Mouse (Mus musculus): ENCODE measurements around the gene Rcl1.

The Rcl1 gene

DNA sequence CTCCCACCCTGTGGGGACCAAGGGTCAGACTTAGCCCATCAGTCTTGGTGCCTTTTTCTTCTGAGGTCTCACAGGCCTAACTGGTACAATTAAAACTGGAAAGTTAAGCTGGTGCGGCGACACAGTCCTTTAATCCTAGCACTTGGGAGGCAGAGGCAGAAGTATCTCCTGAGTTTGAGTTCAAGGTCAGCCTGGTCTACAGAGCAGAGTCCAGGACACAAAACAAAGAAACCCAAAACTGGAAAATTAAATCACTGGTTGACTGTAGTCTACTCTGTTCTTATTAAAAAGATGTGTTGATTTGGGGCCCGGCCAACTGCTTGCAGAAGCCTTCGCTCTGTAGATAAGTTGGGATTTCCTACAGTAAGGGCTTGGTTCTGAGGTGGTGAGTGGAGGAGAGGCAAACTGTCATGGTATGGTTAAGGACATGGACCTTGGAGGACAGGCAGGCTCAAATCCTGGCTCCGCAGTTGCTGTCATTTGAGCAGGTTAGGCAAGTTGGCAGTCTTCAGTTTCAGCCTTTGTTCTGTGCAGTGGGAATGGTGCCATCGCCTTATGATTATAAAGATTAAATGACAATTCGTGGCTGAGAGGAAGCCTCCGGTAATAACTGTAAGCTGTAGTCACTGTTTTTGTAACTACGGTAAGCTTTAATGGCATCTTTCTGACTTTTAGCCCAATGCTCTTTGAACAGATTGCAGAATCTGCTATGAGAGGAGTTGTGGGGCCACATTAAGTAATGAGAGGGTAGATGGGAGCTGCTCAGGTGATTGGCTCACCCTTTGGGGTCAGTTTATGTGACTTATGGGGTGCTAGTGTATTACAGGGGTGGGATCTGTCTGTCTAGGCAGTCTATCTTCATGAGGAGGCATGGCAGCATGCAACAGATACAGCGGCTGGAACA is 12.8 kb downstream of the Rcl1 start:
- 94% methylated on average over 10 of the region's 10 CpGs for WGBS

DNA sequence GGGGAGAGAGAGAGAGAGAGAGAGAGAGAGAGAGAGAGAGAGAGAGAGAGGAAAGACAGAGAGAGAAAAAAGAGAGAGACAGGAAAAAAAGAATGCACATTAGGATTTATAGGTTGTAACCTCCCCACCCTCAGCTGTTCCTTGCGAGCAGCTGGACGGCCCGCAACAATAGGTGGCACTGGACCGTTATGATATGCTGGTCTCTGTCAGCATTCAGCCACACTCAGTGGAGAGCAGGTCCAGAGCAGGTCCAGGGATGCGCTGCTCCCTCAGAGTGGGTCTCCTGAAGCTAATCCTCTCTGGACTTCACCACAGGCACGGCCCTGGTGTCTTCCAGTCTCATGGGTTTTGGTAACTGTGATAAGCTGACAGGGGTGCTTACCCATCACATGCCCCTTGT is 15.6 kb downstream of the Rcl1 start:
- WGBS = 94% methylated on average over 6 of the region's 6 CpGs

DNA sequence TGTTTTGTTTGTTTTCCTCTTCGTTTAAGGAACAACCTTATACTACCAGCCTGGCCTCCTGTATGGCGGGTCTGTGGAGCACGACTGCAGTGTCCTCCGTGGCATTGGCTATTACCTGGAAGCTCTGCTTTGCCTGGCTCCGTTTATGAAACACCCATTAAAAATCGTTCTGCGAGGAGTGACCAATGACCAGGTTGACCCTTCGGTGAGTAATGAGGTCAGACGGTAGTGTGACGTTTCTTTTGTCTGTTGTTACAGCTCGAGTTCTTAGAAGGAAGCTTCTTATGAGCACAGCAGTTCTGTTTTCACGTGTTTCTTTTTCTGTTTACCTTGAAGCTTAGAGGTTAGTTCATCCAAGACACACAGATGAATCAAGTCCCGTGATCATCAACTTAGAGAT is 17.0 kb downstream of the Rcl1 start:
- WGBS = 91% methylated on average over 13 of the region's 13 CpGs

DNA sequence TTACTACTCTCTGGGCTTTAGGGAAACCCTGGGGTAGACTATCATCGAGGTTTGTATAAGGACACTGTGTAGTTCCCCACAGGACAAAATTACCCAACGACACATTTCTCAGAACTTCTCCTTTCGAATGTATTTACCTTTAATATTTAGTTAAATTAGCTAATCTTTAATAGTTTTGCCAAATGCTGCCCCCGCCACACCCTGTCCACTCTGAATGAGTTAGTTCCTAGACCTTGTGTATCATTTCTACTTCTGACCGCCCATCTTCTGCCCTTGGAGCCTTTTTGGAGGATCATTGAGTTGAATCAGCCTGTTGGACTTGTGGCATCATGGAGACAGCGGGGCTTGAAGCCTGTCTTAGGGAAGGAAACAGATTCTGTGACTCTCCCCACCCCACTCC is 19.1 kb downstream of the Rcl1 start:
- WGBS = 95% methylated on average over 6 of the region's 6 CpGs

DNA sequence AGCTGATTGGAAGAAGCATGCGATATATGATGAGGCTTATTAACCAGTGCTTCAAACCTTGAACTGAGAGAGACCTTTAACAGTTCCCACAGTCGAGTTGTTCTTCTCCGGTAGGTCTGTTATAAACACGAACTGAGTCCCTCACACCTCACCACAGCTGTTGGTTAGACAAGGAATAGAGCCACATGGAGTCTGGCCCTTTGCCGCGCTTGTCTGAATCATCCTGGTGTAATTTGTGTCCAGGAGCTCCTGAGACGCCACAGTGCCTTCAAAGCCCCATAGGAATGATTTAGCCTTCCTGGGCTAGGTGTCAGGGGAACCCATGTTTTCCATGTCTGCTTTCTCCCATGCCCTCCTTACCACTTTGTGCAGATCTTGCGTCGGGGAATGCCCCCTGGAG is 20.2 kb downstream of the Rcl1 start:
- WGBS = 89% methylated on average over 9 of the region's 9 CpGs

DNA sequence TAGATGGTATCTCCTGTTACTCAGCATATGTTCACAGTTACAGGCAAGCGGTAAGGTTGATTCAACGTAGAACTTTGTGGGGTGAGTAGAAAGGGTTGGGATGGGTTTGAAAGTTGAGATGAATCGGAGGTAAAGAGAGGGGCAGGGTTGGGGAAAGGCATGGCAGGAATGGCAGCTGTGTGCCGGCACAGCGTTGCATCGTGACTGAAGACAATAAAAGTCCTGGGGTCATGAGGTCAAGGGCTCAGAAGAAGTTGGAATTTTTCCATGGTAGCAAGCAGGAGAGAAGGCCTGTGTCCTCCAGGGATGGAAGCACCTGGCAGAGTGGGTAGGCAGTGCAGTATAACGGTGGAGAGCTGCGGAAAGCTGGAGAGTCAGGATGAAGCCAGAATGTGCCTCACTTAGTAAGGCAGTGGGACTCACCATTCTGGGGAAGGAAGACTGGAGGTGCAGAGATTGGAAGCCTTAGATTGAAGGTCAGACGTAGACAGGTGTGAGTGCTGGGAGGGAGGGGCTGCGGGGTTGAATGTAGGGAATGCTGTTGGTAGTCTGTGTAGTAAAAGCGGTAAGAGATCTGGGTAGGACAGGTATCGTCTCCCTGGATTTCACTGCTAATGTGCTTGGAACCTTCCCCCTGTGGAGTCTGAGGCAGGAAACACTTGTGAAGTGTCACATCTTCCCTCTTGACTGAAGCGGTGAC is 23.9 kb downstream of the Rcl1 start:
- 96% methylated on average over 13 of the region's 13 CpGs for WGBS

DNA sequence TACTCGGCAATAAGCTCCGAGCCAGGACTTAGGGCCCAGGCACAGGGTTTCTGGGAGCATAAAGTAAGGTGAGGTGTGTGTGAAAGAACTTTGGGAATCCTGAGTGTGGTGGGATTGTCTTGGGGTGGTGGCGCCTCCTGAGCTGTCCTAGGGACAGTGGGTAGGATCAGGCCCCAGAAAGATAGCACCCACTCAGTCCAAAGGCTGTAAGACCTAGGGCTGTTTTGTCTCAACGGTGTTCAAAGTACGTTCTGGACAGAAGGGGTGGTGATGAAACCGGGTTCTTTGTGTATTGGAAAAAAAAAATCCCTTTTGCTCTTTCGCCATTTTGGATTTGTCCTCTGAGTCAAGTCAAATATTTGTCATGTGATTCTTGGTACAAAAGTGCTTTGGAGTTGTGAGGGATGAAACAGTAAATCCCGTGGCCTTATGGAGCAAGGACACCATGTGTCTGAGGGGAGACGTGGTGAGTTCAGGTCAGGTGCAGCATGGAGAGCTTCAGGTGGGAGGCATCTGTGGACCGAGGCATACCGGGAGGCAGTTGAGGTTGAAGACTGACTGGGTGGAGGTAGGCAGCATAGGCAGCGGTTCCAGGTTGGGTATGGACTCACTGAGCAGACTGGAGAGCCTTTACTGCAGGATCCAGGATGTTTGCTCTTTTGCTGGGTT is 25.3 kb downstream of the Rcl1 start:
- 96% methylated on average over 12 of the region's 12 CpGs for WGBS

DNA sequence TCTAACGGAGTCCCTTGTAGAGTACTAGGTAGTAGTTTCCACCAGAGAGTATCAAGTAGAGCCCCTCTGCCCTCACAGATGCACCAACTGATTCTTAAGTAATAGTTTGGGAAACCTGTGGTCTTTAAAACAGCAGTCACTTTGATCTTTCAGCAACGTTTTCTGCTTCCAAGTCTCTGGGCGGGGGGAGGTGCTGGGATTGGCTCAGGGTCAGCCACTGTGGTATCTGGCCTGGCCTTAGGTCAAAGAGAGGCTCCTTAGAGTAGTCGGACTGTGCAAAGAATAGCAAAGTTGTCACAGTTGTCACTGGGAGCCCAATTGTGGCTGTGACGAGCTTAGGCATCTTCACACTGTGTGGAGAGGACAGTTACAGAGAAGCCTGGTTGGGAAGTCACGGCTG is 26.2 kb downstream of the Rcl1 start:
- WGBS = 80% methylated on average over 6 of the region's 6 CpGs

DNA sequence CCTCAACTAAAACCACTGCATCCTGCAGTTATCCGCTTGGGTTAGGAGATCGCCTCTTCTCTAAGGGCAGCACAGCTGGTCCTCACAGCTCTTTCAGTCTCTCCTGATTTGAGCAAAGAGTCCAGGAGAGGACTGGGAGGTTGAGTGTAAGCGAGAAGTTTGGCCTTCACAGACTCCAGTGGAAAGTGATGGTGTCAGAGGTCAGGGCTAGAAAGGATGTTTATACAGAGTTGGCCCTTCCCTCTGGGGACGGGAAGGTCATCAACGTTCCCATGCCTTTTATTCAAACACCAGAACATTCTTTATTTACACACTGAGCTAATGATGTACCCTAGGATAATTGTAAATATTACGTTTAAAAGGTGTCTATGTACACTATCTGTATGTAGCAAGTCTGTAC is 27.0 kb downstream of the Rcl1 start:
- WGBS = 83% methylated on average over 6 of the region's 6 CpGs

DNA sequence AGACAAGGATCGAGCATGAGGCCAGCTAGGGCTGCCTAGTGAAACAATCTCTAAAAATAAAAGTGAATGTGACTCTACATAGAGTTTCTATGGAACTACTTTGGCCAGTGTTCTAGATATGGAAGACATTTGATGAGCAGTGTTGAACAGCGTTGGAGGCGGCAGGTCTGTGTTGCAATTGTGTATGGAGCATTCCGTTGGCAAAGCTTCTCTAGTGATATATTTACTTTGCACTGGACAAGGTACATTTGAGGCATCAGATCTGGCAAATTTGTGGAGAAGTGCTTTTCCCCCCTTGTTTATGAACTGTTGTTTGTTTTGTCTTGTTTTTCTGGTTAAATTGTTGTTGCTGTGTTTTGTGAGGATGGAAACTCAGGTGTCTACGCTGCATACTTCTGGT is 28.4 kb downstream of the Rcl1 start:
- 91% methylated on average over 5 of the region's 5 CpGs for WGBS

DNA sequence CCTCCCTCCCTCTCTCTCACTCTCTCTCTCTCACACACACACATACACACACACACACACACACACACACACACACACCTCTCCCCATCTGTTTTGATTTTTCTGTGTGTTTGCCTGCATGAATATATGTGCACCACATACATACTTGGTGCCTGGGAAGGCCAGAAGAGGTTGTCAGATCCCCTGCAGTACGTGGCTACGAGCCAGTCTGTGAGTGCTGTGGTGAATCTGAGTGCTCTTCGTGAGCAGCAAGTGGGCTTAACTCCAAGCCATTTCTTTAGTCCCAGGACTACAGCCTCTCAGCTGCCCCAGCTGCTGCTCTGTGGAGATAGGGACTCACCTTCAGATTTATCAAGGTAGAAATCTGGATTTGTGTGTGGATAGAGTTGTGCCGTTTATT is 30.0 kb downstream of the Rcl1 start:
- 69% methylated on average over 4 of the region's 4 CpGs for WGBS

DNA sequence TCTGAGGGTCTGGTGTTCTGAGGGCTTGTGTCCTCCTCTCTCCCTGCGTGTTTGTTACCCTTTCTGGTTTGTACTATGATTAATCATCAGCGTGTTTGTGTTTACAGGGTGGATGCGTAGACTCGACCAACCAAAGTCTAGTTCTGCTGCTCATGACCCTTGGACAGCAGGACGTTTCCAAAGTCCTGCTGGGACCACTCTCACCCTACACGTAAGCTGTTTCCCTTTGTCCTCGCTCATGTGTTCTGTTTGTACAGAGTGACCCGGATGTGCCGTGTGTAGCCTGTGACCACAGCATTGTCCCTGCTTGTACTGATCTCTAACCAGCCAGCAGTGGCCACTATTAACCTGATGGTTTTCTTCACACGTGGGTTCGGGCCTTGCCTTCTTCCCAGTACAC is 33.1 kb downstream of the Rcl1 start:
- 85% methylated on average over 11 of the region's 11 CpGs for WGBS

DNA sequence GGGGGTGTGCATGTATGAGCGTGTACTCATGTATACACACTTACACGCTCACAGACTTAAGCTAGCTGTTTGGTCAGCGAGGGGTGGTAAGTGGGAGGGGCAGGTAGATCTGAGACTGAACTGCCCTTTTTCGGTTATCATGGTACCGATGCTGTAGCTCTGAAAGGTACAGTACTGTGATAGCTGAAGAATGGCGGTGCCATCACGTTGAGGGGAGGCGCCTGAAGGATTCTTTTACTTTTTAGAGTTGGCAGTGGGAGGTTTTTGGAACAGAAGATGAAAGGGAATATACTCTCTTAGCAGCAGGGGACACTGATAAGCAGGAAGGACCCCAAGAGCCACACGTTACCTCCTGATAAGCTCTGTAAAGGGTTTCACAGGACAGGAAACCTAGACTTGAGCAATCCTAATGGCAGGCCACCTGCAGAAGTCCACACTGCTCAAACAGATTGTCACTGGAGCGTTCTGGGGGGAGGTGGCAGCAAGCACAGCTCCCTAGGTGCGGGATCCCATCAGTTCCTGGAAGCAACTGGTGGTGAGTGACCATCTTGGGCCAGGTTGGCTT is 34.1 kb downstream of the Rcl1 start:
- WGBS = 94% methylated on average over 11 of the region's 11 CpGs

DNA sequence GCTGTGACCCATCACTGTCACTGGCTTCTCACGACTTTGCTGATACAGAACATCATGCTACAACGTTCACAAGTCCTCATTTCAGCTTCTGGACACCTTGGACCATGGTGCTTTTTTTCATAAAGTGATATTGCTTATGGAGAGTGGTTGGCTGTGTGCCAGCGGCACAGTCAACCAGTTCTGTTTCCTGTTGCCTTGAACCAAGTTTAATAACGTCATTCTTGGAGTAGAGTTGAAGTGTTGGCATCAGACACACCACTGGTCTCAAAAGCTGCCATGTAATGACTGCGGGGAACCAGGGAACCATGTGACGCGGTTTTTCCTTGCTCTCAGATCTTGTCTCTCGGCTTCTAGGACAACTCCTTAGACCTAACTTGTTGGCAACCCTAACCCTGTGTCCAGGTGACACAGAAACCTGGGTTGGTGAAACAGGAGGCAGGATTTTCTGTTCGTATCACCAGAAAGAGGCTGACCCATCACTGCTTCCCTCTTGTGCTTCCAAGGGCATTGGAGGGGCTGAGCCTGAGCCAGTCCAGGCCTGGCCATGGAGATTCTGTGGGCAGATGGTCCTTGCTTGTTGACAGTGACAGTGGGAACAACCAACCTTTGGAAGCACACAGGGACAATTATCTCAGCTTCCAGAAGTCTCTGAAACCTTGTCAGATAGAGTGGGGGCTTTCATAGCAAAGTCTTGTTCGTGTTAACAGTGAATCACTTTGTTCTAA is 37.5 kb downstream of the Rcl1 start:
- 85% methylated on average over 10 of the region's 10 CpGs for WGBS

DNA sequence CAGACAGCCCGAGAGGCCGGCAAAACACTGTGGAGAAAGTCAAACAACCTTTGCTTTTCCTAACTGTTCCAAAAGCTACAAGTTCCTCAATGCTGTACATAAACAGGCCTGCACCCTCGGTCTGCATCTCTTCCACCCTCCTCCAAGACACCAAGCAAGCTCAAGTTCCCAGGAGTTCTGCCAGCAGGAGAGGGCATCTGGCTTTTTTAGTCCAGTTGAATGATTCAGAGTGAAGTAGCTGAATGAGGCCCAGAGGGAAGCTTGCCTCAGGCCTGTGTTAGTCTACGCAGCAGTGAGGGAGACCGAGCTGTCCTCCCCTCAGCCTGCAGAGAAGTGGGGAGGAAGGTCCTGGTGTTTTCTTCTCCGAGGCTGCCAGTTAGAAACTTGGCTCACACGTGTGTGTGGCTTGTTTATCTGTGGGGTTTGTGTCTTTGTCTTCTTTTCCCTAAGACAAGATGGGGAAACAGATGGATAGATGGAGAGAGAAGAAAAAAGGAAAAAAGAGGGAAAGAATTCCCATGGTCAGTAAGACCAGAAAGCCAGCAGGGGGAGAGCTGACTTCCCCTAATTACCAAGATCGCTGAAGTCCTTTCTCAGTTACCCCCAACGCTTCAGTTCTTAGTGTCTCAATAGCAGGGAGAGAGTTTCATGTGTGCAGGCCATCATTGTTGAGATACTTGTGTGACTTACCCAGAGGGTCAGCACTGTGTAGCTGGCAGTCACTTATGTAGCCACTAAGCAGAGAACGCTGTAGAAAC is 38.7 kb downstream of the Rcl1 start:
- 60% methylated on average over 10 of the region's 10 CpGs for WGBS

DNA sequence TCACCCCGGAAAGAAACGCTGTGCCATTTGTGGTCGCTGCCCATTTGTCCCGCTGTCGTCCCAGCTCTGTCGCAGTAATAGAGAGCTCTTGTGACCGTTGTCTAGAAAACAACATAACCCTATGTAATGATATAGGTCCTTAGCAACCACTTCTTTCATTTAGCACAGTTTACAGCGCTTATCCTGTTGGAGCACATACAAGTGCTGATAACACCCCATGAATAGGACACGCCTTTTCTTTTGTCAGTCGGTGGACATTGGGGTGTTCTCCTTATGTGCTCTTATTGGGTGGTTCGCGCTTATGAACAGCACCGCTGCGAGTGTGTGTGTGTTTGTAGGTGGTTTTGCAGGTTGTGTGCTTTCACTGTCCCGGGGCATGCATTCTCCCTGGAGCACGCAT is 39.8 kb downstream of the Rcl1 start:
- WGBS = 95% methylated on average over 16 of the region's 16 CpGs

DNA sequence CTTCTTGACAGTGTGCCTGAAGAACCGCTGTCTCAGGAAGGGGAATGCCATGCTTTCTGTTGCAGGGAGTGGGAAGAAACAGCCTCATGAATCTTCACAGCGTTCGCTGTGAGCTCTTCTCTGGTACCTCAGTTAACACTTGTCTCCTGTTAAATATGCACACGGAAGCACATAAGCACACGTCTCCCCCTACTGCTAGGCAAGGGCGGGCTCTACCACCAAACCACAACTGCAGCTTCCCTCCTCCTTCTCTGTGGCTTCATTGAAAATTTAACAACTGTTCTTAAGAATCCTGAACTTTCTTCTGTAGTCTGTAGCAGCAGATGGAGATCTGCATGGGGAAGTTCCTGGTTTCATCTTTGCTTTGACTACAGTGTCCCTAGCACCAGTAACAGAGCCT is 41.1 kb downstream of the Rcl1 start:
- WGBS = 51% methylated on average over 6 of the region's 6 CpGs

DNA sequence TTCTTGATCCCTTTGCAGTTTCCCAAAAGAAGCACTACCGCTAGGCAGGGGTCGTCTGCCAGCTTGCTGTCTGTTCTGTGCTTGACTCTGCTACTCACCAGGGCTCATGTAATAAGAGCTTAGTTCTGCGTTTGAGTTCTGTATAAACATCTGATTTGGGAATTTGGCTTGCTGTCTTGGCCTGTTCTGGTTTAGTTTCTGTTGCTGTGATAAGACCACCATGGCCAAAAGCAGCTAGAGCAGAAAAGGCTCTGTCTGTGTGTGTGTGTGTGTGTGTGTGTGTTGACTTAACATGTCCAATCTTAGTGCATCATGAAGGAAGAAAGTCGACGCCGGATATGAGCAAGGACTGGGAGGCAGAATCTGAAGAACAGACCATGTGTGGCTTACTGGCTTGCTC is 44.2 kb downstream of the Rcl1 start:
- WGBS = 78% methylated on average over 6 of the region's 6 CpGs

DNA sequence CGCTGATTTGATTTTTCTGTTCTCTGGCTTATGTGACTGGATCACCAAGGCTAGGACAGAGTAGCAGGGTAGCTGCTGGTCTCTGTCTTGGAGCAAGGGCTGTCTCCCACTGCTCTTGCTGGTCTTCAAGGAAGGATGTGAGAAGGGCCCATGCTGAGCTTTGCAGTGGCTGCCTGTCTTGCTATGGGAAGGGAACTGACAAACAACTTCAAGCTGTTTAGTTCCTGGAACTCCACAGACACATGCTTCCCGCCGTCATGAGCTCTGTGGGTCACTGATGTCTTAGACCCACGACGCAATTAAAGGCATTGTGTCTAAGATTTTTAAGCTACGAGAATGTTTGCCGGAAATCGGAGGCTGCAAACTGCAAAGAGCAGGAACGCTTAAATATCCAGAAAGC is 45.6 kb downstream of the Rcl1 start:
- WGBS = 82% methylated on average over 9 of the region's 9 CpGs

DNA sequence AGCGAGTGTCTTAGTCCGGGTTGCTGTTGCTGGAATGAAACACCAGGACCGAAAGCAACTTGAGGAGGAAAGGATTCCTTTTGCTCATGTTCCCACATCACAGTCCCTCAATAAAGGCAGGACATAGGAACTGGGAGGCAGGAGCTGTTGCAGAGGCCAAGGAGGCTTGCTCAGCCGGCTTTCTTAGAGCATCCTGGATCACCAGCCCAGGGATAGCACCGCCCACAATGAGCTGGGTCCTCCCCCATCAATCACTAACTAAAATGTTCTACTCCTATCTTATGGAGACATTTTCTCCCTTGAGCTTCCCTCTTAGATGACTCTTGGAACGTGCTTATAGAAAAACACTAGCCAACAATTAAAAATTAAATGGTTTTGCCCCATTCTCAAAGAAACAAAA is 48.4 kb downstream of the Rcl1 start:
- WGBS = 82% methylated on average over 6 of the region's 6 CpGs

DNA sequence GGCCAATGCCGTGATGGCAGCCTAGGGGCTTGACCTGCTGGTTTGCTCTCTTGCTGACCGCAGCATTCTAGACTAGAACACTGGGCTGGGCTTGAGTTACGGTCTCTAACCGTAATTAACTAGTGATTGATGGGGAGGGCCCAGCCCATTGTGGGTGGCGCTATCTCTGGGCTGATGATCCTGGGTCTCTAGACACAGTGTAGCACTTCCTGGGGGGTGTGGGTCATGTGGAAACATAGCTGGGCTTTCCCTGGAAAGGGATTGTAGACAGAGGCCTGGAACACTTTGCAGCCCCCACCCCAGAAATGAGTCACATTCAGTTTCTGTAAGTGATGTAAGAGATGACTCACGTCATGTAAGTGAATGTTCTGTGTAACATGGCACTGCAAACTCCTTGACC is 48.9 kb downstream of the Rcl1 start:
- WGBS = 92% methylated on average over 6 of the region's 6 CpGs
